ENCODE assay signal across 14 mouse cellular contexts in the genomic region with DNA sequence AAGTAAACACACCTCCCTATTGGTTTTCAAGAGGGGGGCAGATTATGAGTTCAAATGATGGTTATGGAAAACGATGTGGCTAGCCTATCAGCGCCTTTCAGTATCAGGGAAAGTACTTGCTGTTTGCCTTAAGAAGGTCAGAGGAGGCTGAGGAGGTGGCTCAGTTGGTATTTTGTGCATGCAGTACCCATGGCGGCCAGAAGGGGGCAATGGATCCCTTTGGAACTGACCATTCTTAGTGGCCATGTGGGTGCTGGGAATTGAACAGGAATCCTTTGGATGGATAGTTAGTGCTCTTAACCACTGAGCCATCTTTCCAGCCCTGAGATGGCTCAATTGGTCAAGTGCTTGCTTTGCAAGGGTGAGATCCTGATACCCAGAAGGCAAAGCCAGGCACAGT. TPM values are rescaled to one million over a fixed set of nuclear protein-coding genes. Genes with fewer than 3 reads are reported as not detected.
DNase-seq lines count a peak whose midpoint lies in the region; ATAC-seq and TF ChIP-seq lines count a peak whose summit lies in the region.
"Had no signal": no experiment of that assay in that cellular context is flagged by ENCODE, and none has a peak within 500 bp of the region (broad histone marks: within the 10 kb centered on the region; RNA-seq: fewer than 3 reads in every experiment).

No protein-coding gene starts in this region.

- intact Hi-C loops in gastrocnemius, adult 2 months (cut with DNase I): loop anchor here (5.0 kb wide), 1 partner anchor 117 kb away; no protein-coding TSS in a partner anchor

- ATAC-seq in lung, embryonic 14.5 days (ENCODE audit: insufficient read depth): no peak
- ATAC-seq in forebrain, embryonic 13.5 days: no peak
- ATAC-seq: intestine, embryonic 16.5 days had no signal

- H3K79me2 ChIP-seq in MEL (ENCODE audit: control insufficient read depth, insufficient read depth, low read length, poor library complexity): no peaks in the 10 kb centered on the region

- DNase-seq in gastrocnemius, adult 2 months: no peak
- no peak for DNase-seq in gastrocnemius, postnatal 25 days
- no peak for DNase-seq in lung, embryonic 14.5 days
- no peak for DNase-seq in lung, postnatal 36 days
- DNase-seq in MEL (ENCODE audit: low read depth, low spot score): peak; percentile 19
- peak; percentile 3 to 16 for DNase-seq in natural killer cell, adult 2 months (ENCODE audit: low spot score in 2 of 2)
- DNase-seq in frontal cortex, adult 2 months (ENCODE audit: extremely low spot score in 1 of 2, low spot score in 1 of 2): no peak
- DNase-seq: heart, postnatal 10 days; retina, postnatal 1 day had no signal

- H3K4me2 ChIP-seq in lung, embryonic 14.5 days: no peak overlapping the region
- H3K4me2 ChIP-seq in forebrain, embryonic 13.5 days: no peak overlapping the region
- H3K4me2 ChIP-seq: limb, embryonic 13.5 days had no signal

- TF ChIP-seq RAD21 in MEL (IDR thresholded peaks at IDR 0.05; ENCODE audit: low read depth, low read length): peak; percentile 12

- no peaks in the 10 kb centered on the region for H3K9me3 ChIP-seq in lung, embryonic 14.5 days (ENCODE audit: low read depth, low read length)
- H3K9me3 ChIP-seq in MEL (replicated peaks; ENCODE audit: insufficient read depth, low read length): no peaks in the 10 kb centered on the region
- 0 out of 2 replicates have a peak, but pooled peaks cover 5% of the 10 kb centered on the region for H3K9me3 ChIP-seq in forebrain, embryonic 13.5 days (replicated peaks)
- H3K9me3 ChIP-seq: limb, embryonic 13.5 days had no signal

- no peak overlapping the region for H3K9ac ChIP-seq in lung, embryonic 14.5 days
- H3K9ac ChIP-seq in MEL (ENCODE audit: control insufficient read depth, low read depth, low read length, poor library complexity, severe bottlenecking): no peak overlapping the region
- no peak overlapping the region for H3K9ac ChIP-seq in forebrain, embryonic 13.5 days
- H3K9ac ChIP-seq: limb, embryonic 13.5 days had no signal

- TF ChIP-seq POLR2A in MEL (IDR thresholded peaks at IDR 0.05; ENCODE audit: control insufficient read depth in 1 of 2, insufficient read depth in 1 of 2, low read depth in 1 of 2, low read length in 2 of 2, poor library complexity in 1 of 2): no peak

- TF ChIP-seq CTCF in gastrocnemius, adult 2 months (IDR thresholded peaks at IDR 0.05): peak; percentile 52
- peak; percentile 59 for TF ChIP-seq CTCF in lung, embryonic 14.5 days (IDR thresholded peaks at IDR 0.05; ENCODE audit: low read depth)
- peak; percentile 31 to 65 (median 58) for TF ChIP-seq CTCF in MEL (IDR thresholded peaks at IDR 0.05 in 2 of 3, conservative IDR thresholded peaks at IDR 0.05 in 1 of 3; ENCODE audit: control insufficient read depth in 1 of 3, insufficient read depth in 1 of 3, low read depth in 2 of 3, low read length in 3 of 3, poor library complexity in 1 of 3, severe bottlenecking in 1 of 3)

- TF ChIP-seq EP300 in MEL (IDR thresholded peaks at IDR 0.05; ENCODE audit: low read depth in 1 of 2, low read length in 2 of 2): no peak

- H3K27ac ChIP-seq in gastrocnemius, adult 2 months: no peak overlapping the region
- H3K27ac ChIP-seq in lung, embryonic 14.5 days (ENCODE audit: low read depth): no peak overlapping the region
- no peak overlapping the region for H3K27ac ChIP-seq in MEL (ENCODE audit: control insufficient read depth, low read depth, low read length)
- H3K27ac ChIP-seq in forebrain, embryonic 13.5 days: no peak overlapping the region
- H3K27ac ChIP-seq: limb, embryonic 13.5 days had no signal

- H3K27me3 ChIP-seq in lung, embryonic 14.5 days (ENCODE audit: insufficient read depth, low read length): no peaks in the 10 kb centered on the region
- no peaks in the 10 kb centered on the region for H3K27me3 ChIP-seq in MEL (ENCODE audit: control insufficient read depth in 1 of 2, insufficient read depth in 2 of 2, low read length in 2 of 2)
- H3K27me3 ChIP-seq in forebrain, embryonic 13.5 days: no peaks in the 10 kb centered on the region
- H3K27me3 ChIP-seq: limb, embryonic 13.5 days had no signal

- H3K36me3 ChIP-seq in lung, embryonic 14.5 days (ENCODE audit: insufficient read depth): no peaks in the 10 kb centered on the region
- H3K36me3 ChIP-seq in MEL (ENCODE audit: control insufficient read depth in 1 of 2, insufficient read depth in 2 of 2, low read length in 2 of 2): no peaks in the 10 kb centered on the region
- no peaks in the 10 kb centered on the region for H3K36me3 ChIP-seq in forebrain, embryonic 13.5 days (ENCODE audit: poor library complexity, severe bottlenecking)
- H3K36me3 ChIP-seq: limb, embryonic 13.5 days had no signal

- H3K4me1 ChIP-seq in lung, embryonic 14.5 days (ENCODE audit: insufficient read depth): no peaks in the 10 kb centered on the region
- no peaks in the 10 kb centered on the region for H3K4me1 ChIP-seq in MEL (ENCODE audit: control insufficient read depth in 1 of 2, insufficient read depth in 2 of 2, low read length in 2 of 2)
- no peaks in the 10 kb centered on the region for H3K4me1 ChIP-seq in forebrain, embryonic 13.5 days
- H3K4me1 ChIP-seq: limb, embryonic 13.5 days had no signal

- WGBS in lung, embryonic 14.5 days: 59% methylated on average over 3 of the region's 3 CpGs
- WGBS in forebrain, embryonic 13.5 days: 73% methylated on average over 3 of the region's 3 CpGs

- H3K4me3 ChIP-seq in gastrocnemius, adult 2 months: no peak overlapping the region
- H3K4me3 ChIP-seq in lung, embryonic 14.5 days (ENCODE audit: low read depth, low read length): no peak overlapping the region
- H3K4me3 ChIP-seq in MEL (ENCODE audit: control insufficient read depth in 1 of 2, insufficient read depth in 1 of 2, low read depth in 2 of 2, low read length in 2 of 2): no peak overlapping the region
- no peak overlapping the region for H3K4me3 ChIP-seq in forebrain, embryonic 13.5 days
- H3K4me3 ChIP-seq: erythroblast, embryonic 14.5 days; limb, embryonic 13.5 days had no signal

TF ChIP-seq in MEL, 35 proteins besides CTCF, POLR2A, EP300 and RAD21:
- TF ChIP-seq SMC3 (IDR thresholded peaks at IDR 0.05; ENCODE audit: low read depth, low read length) (peak; percentile 11; the same call in 1 of the 2 replicates), CHD1 (IDR thresholded peaks at IDR 0.05; ENCODE audit: low read depth, low read length) (no peak)

RNA-seq across cellular contexts. Expression of a gene that starts 26.0 kb away (rescaled TPM):
- total RNA-seq in gastrocnemius, adult 2 months (2021): under 1 TPM; 0.13 to 0.53 TPM
- under 1 TPM; 0.35 to 0.84 TPM for total RNA-seq in gastrocnemius, postnatal 25 days (2021)
- polyA plus RNA-seq in lung, embryonic 14.5 days (2014; fragmentation: Nextera tagmentation; extraction: Ambion mirVana): 7.5 and 8.1 TPM in 2 replicates
- not detected in 2 replicates for total RNA-seq in MEL (2012; rRNA removed)
- under 1 TPM in 1 of 2 experiments, not detected in 1; 0.06 TPM for polyA plus RNA-seq in MEL (2012; ENCODE audit: insufficient read depth in 1 of 2, insufficient read length in 2 of 2, low read depth in 1 of 2, low replicate concordance in 2 of 2, missing spikeins in 1 of 2)
- polyA plus RNA-seq in frontal cortex, adult 2 months (2012; rRNA removed): 0.42 and 0.55 TPM in 2 replicates
- 1.3 and 1.7 TPM in 2 replicates for polyA plus RNA-seq in forebrain, embryonic 13.5 days (2015; fragmentation: Nextera tagmentation; extraction: Ambion mirVana)
- total RNA-seq: megakaryocyte, adult 5-6 weeks had no signal
- polyA plus RNA-seq: erythroblast, embryonic 14.5 days had no signal

Comparison
In these comparisons a context has a peak if more than half of its experiments do, and no peak if none do; other contexts are left out.
1. DNase-seq: peak in MEL (single experiment) and natural killer cell, adult 2 months (2 of 2); none in gastrocnemius, adult 2 months (single experiment), gastrocnemius, postnatal 25 days (single experiment), lung, embryonic 14.5 days (single experiment), lung, postnatal 36 days (single experiment) and frontal cortex, adult 2 months (0 of 2).
2. Peak in every context shown above with its lines, with median percentiles within 50 percentile points of each other: CTCF ChIP-seq.